Comparison of ENCODE assay signal across 8 mouse cellular contexts in genomic region chr1:36949591-36950184, GRCm38 (mm10). TPM values are rescaled to one million over a fixed set of nuclear protein-coding genes. Genes with fewer than 3 reads are reported as not detected.
DNase-seq lines count a peak whose midpoint lies in the region.

No protein-coding gene starts in this region.

- peak; percentile 71 for DNase-seq in left cerebral cortex, postnatal 4 days
- DNase-seq in left cerebral cortex, adult 18-20 months (ENCODE audit: low spot score in 2 of 2): no peak
- DNase-seq in adrenal gland, adult 8-10 months: peak; percentile 68
- peak; percentile 52 for DNase-seq in cerebellum, adult 9-10 months
- peak; percentile 54 for DNase-seq in kidney, postnatal 10 days
- no peak for DNase-seq in layer of hippocampus, adult 11-12 months (ENCODE audit: low spot score)
- no peak for DNase-seq in B cell, adult 2 months
- DNase-seq in thymus, adult 18-20 months: no peak

- intact Hi-C loops in left cerebral cortex, postnatal 4 days (cut with DNase I): loop anchor here (10.0 kb wide), 1 partner anchor 75 kb away; the partner anchor contains the start of gene Vwa3b

RNA-seq across cellular contexts. Expression of gene Tmem131, which starts 6.2 kb away (rescaled TPM):
- 10 to 100 TPM; 79.6 to 82.0 TPM for total RNA-seq in left cerebral cortex, postnatal 4 days (2021)
- 10 to 100 TPM; 51.7 to 55.0 TPM for total RNA-seq in left cerebral cortex, adult 18-20 months (2021)
- 10 to 100 TPM; 38.4 to 51.7 (median 48.2) TPM for total RNA-seq in adrenal gland, adult 8-10 months (2022)

Comparison
In these comparisons a context has a peak if more than half of its experiments do, and no peak if none do; other contexts are left out.
1. DNase-seq: peak in left cerebral cortex, postnatal 4 days (single experiment), adrenal gland, adult 8-10 months (single experiment), cerebellum, adult 9-10 months (single experiment) and kidney, postnatal 10 days (single experiment); none in left cerebral cortex, adult 18-20 months (0 of 2), layer of hippocampus, adult 11-12 months (single experiment), B cell, adult 2 months (0 of 2) and thymus, adult 18-20 months (0 of 2).